Mouse (Mus musculus): ENCODE data around the gene Large2. TPM values are rescaled to one million over a fixed set of nuclear protein-coding genes. Genes with fewer than 3 reads are reported as not detected.

Large2 gene
- total and polyA plus RNA-seq, 2 experiments from 2014 or later = 0.25 TPM; not detected in 1

GRCm38 (mm10) chr2:92385113-92386051, 10.7 kb upstream of the Large2 start:
- DNase-seq (ENCODE audit: low spot score) (no peak), ATAC-seq (ENCODE audit: insufficient read depth, low read depth) (no peak)
- peaks cover 28% of the 10 kb centered on the region for H3K36me3 ChIP-seq (replicated peaks; ENCODE audit: control insufficient read depth, insufficient read depth, low read length)
- TF ChIP-seq CTCF (IDR thresholded peaks at IDR 0.05; ENCODE audit: low read depth) = no peak
- TF ChIP-seq EP300 (IDR thresholded peaks at IDR 0.05; ENCODE audit: low read depth) = no peak
- H3K4me2 ChIP-seq (ENCODE audit: low read depth, low read length) = no peak overlapping the region
- WGBS = 70% methylated on average over 22 of the region's 22 CpGs
- no peak overlapping the region for H3K9ac ChIP-seq (replicated peaks; ENCODE audit: low read depth, low read length)
- H3K4me3 ChIP-seq (ENCODE audit: low read depth, low read length) = no peak overlapping the region
- H3K9me3 ChIP-seq (replicated peaks; ENCODE audit: control insufficient read depth, low read length) = no peaks in the 10 kb centered on the region
- peaks cover 17% of the 10 kb centered on the region for H3K27me3 ChIP-seq (ENCODE audit: control insufficient read depth, insufficient read depth, low read length)
- H3K4me1 ChIP-seq (ENCODE audit: control insufficient read depth, insufficient read depth) = peaks cover 10% of the 10 kb centered on the region
- H3K27ac ChIP-seq (ENCODE audit: low read depth) = no peak overlapping the region

GRCm38 (mm10) chr2:92384101-92384500, 9.4 kb upstream of the Large2 start:
- H3K9me3 ChIP-seq (replicated peaks; ENCODE audit: control insufficient read depth, low read length) = no peaks in the 10 kb centered on the region
- H3K4me1 ChIP-seq (ENCODE audit: control insufficient read depth, insufficient read depth) = peaks cover 4% of the 10 kb centered on the region; the same call in 1 of the 2 replicates
- no peak for ATAC-seq (ENCODE audit: insufficient read depth, low read depth)
- TF ChIP-seq EP300 (IDR thresholded peaks at IDR 0.05; ENCODE audit: low read depth) (no peak), CTCF (IDR thresholded peaks at IDR 0.05; ENCODE audit: low read depth) (no peak)
- 66% methylated on average over 4 of the region's 4 CpGs for WGBS
- DNase-seq (ENCODE audit: low spot score) = no peak
- H3K36me3 ChIP-seq (replicated peaks; ENCODE audit: control insufficient read depth, insufficient read depth, low read length) = peaks cover 40% of the 10 kb centered on the region
- H3K4me3 ChIP-seq (ENCODE audit: low read depth, low read length) = no peak overlapping the region
- H3K27ac ChIP-seq (ENCODE audit: low read depth) = no peak overlapping the region
- no peak overlapping the region for H3K9ac ChIP-seq (replicated peaks; ENCODE audit: low read depth, low read length)
- H3K27me3 ChIP-seq (ENCODE audit: control insufficient read depth, insufficient read depth, low read length) = 0 out of 2 replicates have a peak, but pooled peaks cover 4% of the 10 kb centered on the region
- no peak overlapping the region for H3K4me2 ChIP-seq (ENCODE audit: low read depth, low read length)

- Histone ChIP-seq H3K36me3 (replicated peaks; ENCODE audit: control insufficient read depth, insufficient read depth, low read length) (peaks cover 53% of the 10 kb centered on the region), H3K27me3 (ENCODE audit: control insufficient read depth, insufficient read depth, low read length) (no peaks in the 10 kb centered on the region), H3K4me2 (ENCODE audit: low read depth, low read length) (no peak overlapping the region), H3K4me1 (ENCODE audit: control insufficient read depth, insufficient read depth) (no peaks in the 10 kb centered on the region), H3K4me3 (ENCODE audit: low read depth, low read length) (no peak overlapping the region), H3K9me3 (replicated peaks; ENCODE audit: control insufficient read depth, low read length) (no peaks in the 10 kb centered on the region), H3K27ac (ENCODE audit: low read depth) (no peak overlapping the region), H3K9ac (replicated peaks; ENCODE audit: low read depth, low read length) (no peak overlapping the region)
- no peak for ATAC-seq (ENCODE audit: insufficient read depth, low read depth)
- no peak for DNase-seq (ENCODE audit: low spot score)
- WGBS = 77% methylated on average over 4 of the region's 4 CpGs
- TF ChIP-seq EP300 (IDR thresholded peaks at IDR 0.05; ENCODE audit: low read depth) (no peak), CTCF (IDR thresholded peaks at IDR 0.05; ENCODE audit: low read depth) (no peak)
Observed at GRCm38 (mm10) chr2:92382759-92383158, 8.1 kb upstream of the Large2 start.

- no peak within 1 kb of the TSS for H3K4me2 ChIP-seq (ENCODE audit: low read depth, low read length)
- ATAC-seq (ENCODE audit: insufficient read depth, low read depth) (no peak), DNase-seq (ENCODE audit: low spot score) (no peak)
- H3K4me1 ChIP-seq (ENCODE audit: control insufficient read depth, insufficient read depth) = no peaks in the 10 kb centered on the region
- peaks cover 60% of the 10 kb centered on the region for H3K36me3 ChIP-seq (replicated peaks; ENCODE audit: control insufficient read depth, insufficient read depth, low read length)
- no peak within 1 kb of the TSS for H3K4me3 ChIP-seq (ENCODE audit: low read depth, low read length)
- no peaks in the 10 kb centered on the region for H3K27me3 ChIP-seq (ENCODE audit: control insufficient read depth, insufficient read depth, low read length)
- TF ChIP-seq EP300 (IDR thresholded peaks at IDR 0.05; ENCODE audit: low read depth) (no peak), CTCF (IDR thresholded peaks at IDR 0.05; ENCODE audit: low read depth) (no peak)
- H3K9me3 ChIP-seq (replicated peaks; ENCODE audit: control insufficient read depth, low read length) = no peaks in the 10 kb centered on the region
- H3K27ac ChIP-seq (ENCODE audit: low read depth) = no peak within 1 kb of the TSS
- WGBS = 80% methylated on average over 5 of the region's 5 CpGs
- H3K9ac ChIP-seq (replicated peaks; ENCODE audit: low read depth, low read length) = no peak within 1 kb of the TSS
Observed at GRCm38 (mm10) chr2:92381901-92382588, 7.4 kb upstream of the Large2 start, which contains the start of gene 1700029I15Rik. Gene 1700029I15Rik, plus strand, starts transcription at chr2:92382538.

GRCm38 (mm10) chr2:92381161-92381560, 6.5 kb upstream of the Large2 start:
- WGBS = 82% methylated on average over 5 of the region's 5 CpGs
- no peak for TF ChIP-seq EP300 (IDR thresholded peaks at IDR 0.05; ENCODE audit: low read depth)
- no peak for TF ChIP-seq CTCF (IDR thresholded peaks at IDR 0.05; ENCODE audit: low read depth)

More at GRCm38 (mm10) chr2:92381161-92381560, 6.5 kb upstream of the Large2 start:
- Histone ChIP-seq H3K27me3 (ENCODE audit: control insufficient read depth, insufficient read depth, low read length) (no peaks in the 10 kb centered on the region), H3K4me1 (ENCODE audit: control insufficient read depth, insufficient read depth) (peaks cover 2% of the 10 kb centered on the region; the same call in 1 of the 2 replicates), H3K9me3 (replicated peaks; ENCODE audit: control insufficient read depth, low read length) (no peaks in the 10 kb centered on the region), H3K4me3 (ENCODE audit: low read depth, low read length) (no peak overlapping the region), H3K9ac (replicated peaks; ENCODE audit: low read depth, low read length) (no peak overlapping the region), H3K4me2 (ENCODE audit: low read depth, low read length) (no peak overlapping the region), H3K36me3 (replicated peaks; ENCODE audit: control insufficient read depth, insufficient read depth, low read length) (peaks cover 61% of the 10 kb centered on the region), H3K27ac (ENCODE audit: low read depth) (no peak overlapping the region)
- ATAC-seq (ENCODE audit: insufficient read depth, low read depth) = no peak
- no peak for DNase-seq (ENCODE audit: low spot score)

Data from heart, postnatal 0 days (tissue).